Mouse (Mus musculus) hematopoietic stem cell, adult 5-6 weeks (primary cell): ENCODE data around the gene Lamb1. TPM values are rescaled to one million over a fixed set of nuclear protein-coding genes. Genes with fewer than 3 reads are reported as not detected.

Experiments used
- ATAC-seq, 2 experiments: fragments of 125-278 bp in 1 of 2; replicated peaks in 1 of 2; 2 replicates each; pipeline ENCODE4 v1.8.0; 2016 to 2017; ENCODE audit warnings: inconsistent platforms in 2 of 2, mild to moderate bottlenecking in 2 of 2, moderate number of reproducible peaks in 2 of 2, low read depth in 1 of 2, moderate TSS enrichment in 1 of 2; ENCODE audit not compliant: low FRiP score in 2 of 2, poor library complexity in 2 of 2, severe bottlenecking in 2 of 2, insufficient read depth in 1 of 2, low TSS enrichment in 1 of 2
- total RNA-seq: library from RNA; stranded (forward); fragments of 172-1452, 232-1000 nt; gene quantifications from 2 replicates; pipeline ENCODE4 v1.2.3, GENCODE M21; 2017

The Lamb1 gene
- not detected in 2 replicates for total RNA-seq

DNA sequence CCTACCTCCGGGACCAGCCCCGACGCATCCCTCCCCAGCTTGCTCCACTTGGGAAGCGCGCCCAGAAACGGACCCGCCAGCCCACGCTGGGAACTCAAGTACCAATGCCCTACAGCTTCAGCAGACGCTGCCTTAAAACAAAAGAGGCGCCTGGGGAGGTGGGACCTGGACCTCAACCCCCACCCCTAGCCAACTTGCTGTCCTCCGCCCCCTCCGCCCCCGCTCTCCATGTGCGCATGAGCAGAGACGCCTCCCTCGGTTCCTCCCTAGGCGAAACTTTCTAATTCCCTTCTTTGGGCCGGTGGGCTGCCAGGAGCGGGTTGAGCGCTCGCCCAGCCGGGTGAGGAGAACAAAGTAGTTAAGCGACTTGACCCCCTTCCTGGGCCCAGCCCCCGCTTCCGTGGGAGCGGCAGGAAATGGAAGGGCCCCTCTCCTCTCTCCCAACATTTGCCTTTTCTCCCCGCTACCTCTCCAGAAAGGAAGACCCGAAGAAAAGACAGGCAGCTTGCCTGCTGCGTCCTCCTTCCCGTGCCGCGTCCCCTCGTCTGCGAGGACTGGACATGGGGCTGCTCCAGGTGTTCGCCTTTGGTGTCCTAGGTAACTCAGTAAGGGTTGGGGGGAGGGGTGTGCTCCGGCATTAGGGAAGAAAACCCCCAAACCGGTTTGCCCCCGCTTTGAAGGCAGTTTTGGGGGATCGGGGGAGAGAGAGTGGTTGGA lies at the start of gene Lamb1:
Gene Lamb1 (plus strand): TSS at position 230 of the 717 bp plus-strand sequence.
- no peak for ATAC-seq

DNA sequence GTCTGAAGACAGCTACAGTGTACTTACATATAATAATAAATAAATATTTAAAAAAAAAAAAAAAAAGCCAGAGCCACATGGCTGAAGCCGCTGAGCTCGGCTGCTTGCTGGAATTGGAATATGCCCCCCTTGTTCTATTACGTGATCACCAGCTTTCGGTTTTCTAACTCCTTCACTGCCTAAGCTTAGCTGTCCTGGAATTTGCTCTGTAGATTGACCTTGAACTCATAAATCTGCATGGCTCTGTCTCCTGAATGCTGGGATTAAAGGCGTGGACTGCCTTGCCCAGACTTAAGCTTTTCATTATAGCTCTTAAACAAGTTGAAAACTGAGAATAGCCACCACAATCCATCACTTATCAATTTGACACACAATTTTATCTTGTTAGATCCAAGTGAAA lies 47.8 kb upstream of the Lamb1 start:
- no peak for ATAC-seq

DNA sequence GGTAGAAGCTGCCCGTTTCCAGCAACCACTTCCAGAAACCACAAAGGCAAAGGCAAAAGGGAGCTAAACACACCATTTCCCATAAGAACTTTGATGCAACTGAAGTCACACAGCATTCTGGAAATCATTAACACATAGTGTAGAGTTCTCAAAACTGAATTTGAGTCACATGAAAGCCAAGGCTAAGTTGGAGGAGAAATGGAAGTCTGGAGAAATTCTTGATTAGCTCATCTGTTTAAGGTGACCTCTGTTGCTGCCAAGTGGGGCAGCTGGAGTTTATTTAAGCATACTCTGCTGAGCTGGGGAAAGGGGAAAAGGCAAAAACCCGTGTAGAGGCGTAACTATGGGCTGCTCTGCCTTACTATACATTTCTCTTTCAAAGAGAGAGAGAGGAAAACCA lies 46.3 kb upstream of the Lamb1 start:
- no peak for ATAC-seq

DNA sequence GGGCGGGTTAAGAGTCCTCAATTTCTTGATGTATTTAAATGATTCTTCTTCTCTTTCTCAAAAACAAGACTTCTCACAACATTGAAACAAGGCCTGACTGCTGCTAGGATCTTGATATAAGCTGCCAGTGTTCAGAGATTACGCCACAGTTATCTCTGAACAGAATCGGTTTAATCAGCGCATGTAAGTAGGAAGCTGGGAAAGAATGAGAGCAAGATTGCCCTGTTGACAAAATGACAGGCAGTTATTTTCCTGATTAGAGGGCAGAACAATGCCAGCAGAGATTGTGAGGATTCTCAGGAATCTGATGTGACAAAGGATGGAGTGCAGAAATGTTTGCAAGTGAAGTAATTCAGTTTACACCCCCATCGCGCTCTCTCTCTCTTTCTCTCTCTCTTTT lies 43.5 kb upstream of the Lamb1 start:
- no peak for ATAC-seq

DNA sequence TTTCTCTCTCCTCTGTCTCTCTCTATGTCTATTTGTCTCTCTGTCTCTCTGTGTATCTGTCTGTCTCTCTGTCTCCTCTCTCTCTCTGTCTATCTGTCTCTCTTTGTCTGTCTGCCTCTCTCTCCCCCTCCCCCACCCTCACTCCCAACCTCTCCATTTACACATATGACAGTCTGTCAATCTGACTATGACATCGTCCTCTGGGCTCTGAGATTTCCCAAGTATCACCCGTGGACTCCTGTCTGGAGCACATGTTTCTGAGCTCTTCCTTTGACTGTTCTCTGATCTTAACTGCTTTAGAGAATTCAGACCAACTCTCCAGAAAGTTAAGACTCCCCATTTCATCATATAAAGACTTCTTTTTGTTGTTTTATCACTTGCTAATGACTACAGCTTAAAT lies 42.8 kb upstream of the Lamb1 start:
- ATAC-seq: no peak

DNA sequence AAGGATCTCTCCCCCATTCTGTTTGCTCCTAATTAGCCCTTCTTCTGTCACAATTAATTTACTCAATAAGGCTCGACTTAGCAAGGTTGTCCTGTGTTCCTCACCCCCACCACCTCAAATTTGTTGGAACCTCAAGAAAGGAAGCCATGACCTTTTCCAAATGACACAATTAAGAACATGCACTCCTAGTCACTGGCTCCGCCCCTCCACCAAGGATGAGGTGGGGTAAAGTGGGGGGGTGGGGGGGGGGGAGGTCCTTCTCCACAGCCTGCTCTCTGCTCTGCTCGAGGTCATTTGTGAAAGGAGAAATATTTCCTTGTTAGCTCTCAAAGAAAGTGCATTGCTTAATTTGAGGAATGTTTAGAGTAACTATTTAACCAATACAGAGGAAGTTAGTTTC lies 42.3 kb upstream of the Lamb1 start:
- ATAC-seq: no peak

DNA sequence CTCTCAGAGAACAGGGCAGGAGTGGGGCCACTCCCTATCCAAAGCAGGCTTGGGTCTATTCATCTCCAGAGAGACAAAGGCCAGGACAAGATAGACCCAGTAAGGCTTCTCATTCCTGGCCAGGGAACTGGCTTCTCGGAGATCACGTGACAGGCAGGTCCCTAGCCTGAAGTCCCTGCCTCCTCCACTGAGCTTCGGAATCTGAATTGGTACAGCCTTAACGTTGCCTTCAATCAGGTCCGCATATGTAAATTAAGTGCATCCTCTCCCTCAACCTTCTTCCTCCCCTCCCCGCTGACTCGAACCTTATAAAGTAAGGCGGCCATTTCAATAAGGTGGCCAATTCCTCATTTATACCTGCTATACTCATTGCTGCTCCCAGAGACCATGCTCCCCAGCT lies 39.6 kb upstream of the Lamb1 start:
- no peak for ATAC-seq

DNA sequence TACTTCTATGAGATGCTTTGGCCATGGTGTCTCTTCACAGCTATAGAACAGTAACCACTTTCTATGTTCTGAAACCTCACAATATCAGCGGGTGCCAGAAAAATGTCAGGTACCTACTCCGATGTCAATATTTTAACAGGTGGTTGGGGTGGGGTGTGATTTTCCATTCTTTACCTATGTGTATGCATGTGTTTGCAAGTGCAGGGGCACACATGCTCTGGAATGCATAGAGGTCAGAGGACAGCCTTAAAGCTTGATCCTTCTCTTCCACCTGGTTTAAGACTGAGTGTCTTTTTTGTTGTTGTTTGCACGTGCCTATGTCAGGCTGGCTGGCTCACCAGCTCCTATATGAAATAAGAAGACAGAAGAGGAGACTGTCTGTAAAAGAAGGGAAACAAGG lies 37.9 kb upstream of the Lamb1 start:
- no peak for ATAC-seq

DNA sequence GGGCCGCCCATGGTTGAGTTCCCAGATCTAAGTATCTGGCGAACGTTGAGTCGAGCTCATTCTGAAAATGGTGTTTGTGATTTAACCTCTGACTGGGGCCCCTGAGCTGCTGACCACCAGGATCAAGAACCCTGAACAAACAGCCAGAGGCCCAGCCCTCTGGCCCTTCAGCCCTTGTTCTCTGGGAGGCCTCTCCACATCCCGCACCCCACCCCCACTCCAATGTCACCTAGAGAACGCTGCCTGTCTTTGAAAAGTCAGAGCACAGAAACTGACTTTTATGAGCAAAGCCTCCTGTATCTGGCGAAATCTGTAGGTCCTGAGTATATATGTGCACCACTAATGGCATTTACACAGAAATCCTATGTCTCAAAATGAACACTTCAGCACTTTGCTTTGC lies 36.2 kb upstream of the Lamb1 start:
- ATAC-seq: no peak

DNA sequence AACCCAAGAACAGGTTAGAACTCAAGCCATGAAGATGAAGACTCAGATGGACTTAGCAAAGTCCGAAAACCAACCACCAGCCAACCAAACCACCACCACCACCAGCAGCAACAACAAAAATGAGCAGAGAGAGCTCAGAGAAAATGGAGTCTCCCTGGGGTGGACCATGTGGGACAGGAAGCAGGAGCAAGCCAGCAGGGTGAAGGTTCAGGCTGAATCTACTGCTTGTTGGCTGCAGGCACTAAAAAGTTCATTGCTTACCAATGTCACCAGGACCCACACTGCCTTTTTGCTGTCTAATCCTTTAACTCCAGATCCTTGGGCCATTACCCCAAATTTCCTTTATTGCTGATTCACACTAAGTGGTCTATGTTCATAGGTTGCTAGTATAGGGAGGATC lies 32.4 kb upstream of the Lamb1 start:
- ATAC-seq: no peak

DNA sequence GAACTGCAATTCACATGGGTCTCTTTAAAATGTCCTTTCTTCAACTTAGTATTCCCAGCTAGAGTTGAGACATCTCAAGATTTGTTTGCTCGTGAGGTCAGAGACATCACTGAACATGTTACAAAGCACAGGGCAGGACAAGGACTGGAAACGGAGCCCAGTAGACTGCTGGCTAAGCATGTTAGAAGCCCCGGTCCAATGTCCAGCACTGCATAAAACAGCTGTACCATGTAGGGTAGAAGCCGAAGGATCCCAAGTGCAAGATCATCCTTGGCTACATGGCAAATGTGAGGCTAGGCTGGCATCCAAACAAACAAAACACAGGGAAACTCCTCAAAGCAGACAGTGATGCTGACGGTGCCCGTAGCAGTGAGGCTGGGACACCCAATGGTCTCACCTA lies 30.0 kb upstream of the Lamb1 start:
- ATAC-seq: no peak

DNA sequence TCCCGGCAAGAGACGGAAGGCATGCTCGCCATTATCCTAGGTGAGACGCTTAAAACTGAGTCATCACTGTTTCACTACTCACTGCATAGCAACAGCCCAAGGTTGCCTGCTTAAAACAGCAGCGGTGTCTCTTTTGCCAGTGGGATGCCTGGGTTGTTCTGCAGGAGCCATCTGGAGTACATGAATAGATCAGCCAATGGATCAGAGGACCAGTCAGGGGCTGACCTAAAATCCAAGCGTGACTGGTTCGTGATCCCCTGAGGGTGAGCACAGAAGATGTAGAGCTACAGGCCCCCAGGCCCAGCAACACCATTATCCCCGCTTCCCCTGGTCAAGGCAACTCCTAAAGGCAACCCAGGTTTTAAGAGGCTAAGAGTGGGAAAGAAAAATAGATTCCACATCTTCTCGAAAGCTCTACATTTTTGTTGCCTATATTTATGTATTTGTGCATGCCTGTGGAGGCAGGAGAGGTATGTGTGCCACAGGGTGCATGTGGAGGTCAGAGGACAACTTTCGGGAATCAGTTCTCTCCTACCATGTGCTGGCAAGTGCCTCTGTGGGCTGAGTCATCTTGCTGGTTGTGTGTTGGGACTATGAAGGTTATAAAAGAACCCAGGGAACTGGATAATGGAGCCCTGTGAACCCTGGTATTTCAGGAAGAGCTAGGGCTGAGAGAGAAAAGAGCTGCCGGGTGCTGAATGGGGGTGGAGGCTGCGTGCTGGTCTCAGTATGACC lies 28.0 kb upstream of the Lamb1 start:
- no peak for ATAC-seq

DNA sequence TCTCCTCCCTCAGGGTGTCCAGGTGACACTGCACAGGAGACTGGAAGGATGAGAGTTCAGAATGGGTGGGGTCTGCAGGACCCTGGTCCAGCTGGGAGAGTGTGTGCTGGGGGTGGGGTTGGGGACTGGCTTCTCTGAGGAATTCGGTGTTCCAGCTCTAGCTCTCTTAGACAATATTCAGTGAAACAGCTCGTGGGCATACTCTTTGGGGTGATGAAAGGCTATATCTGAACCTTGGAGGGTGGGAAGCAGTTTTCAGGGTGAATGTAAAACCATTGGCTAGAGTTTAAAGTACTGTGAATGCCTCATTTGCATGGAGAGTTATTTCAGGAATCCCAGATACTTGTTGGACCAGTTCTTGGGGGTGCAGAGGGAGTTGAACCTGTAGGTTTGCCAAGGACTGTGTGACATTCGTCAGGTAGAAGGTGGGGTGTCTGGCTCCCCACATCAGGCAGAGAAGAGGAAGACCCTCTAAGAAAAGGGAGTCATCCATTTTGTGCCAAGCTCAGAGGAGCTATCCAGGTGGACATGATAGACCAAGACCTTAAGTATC lies 25.9 kb upstream of the Lamb1 start:
- no peak for ATAC-seq

DNA sequence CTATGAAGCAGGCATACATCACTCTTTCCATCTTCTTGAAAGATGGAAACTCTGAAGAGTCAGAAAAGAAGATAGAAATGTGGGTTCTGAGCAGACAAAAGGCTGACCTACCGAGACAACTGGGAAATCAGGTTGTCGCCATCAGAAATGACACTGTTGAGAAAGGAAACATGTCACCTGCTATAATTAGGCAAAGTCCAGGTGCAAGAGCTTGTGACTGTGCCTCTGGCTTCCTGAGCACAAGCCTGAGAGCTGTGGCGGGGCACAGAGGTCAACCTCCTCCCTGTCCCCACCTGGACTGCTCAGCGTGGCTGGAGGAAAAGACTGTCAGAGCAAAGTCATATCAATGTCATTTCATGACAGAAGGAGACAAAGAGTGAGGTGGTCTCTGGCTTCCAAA lies 25.2 kb upstream of the Lamb1 start:
- no peak for ATAC-seq

DNA sequence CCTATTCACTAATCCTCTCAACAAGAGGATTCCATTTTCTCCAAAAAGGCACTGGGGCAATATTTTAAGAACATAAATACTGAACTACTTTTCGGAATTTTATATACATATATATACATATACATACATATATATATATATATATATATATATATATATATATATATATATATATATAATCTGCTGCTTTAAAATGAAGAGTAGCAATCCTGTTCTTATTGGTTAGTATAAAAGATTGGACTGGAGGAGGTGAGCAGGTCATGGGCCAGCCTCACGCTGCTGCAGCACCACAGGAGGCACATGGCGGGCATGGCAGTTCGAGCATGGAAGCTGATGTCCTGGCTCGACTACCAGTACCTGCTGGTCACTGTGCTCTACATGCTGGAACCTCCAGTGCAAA lies 24.6 kb upstream of the Lamb1 start, which contains the start of gene Gm6993:
Gene Gm6993 (plus strand): TSS at position 301 of the 400 bp plus-strand sequence.
- ATAC-seq: no peak

DNA sequence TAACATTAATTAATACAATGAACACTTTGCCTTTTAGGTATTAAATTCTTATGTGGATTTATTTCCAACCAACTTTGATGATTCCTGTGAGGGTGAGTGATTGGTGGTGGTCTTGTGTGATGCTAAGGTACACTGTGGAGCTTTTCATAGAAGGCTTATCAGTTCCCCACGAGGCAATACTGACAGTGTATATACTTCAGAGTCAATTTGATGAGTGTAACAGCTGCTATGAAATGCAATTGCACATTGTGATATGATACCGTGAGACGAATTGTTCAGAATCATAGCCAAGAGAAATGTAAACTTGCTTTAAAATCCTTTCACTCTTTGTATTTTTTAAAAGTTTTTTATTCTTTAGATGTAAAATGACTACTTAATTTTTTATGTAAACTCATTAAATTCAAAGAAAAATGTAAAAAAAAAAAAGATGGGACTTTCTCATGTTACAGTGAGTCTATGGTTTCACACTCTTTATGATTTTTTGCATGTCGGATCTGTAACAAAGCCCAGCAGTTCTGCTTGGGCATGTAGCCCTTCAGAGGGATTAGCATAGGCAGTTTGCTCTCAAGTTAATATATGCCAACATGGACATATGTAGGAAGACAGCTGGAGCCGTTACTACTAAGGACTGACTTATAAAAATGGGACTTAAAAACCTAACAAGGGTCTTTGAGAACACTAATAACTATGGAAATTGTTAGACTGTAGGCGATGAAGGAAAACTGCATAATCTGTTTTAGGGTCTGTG lies 23.3 kb upstream of the Lamb1 start:
- no peak for ATAC-seq

DNA sequence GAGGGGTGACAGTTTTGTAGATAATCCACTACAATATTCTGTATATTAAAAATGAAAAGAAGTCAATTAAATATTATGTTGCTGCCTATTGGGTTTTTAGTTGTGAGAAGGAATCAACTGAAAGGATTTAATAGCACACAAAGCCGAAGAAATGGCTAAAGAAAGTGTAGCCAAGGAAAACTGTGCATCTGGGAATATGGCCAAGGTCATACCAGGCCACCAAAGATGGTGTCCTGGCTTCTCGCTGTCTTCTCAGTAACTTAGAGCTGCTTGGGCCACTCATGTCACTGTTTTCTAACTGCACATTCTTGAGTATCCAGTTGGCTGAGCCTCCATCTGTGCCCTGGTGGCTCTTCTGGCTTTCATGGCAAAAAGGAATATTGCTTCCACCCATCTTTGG lies 21.0 kb upstream of the Lamb1 start:
- no peak for ATAC-seq

DNA sequence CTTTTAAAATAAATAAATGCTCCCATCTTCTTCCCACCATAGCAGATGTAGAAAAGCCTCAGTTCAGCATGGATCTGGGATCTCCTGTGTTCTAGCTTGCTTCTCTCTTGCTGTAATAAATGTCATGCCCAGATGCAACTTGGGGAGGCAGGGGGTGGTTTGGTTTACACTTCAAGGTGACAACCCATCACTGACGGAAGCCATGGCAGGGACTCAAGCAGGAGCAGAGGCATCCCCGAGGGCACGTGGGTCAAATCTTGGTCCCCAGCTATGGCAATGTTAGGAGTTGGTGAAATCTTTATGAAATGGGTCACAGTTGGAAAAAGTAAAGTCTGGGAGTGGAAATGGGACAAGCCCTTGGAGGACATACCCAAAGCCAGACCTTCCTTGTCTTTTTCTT lies 20.3 kb upstream of the Lamb1 start:
- ATAC-seq: no peak
